Mouse (Mus musculus) forebrain, embryonic 12.5 days (tissue): ENCODE data around the gene Ccnf. TPM values are rescaled to one million over a fixed set of nuclear protein-coding genes. Genes with fewer than 3 reads are reported as not detected.

ENCODE experiments used
- ATAC-seq: fragments of 200-750 bp; cut with Nextera tagmentation; 2 replicates; pipeline ENCODE4 v1.8.0; 2017; ENCODE audit warnings: moderate TSS enrichment; ENCODE audit not compliant: low FRiP score
- H3K27ac ChIP-seq: fragments of 300-500 bp; sonication (generic); 2 replicates; pipeline ENCODE4 v1.5.1; 2016; ENCODE audit warnings: mild to moderate bottlenecking
- H3K27me3 ChIP-seq: fragments of 300-500 bp; sonication (generic); 2 replicates; pipeline ENCODE4 v1.6.1; 2016; ENCODE audit warnings: mild to moderate bottlenecking
- H3K36me3 ChIP-seq: fragments of 300-500 bp; sonication (generic); replicated peaks from 2 replicates; pipeline ENCODE4 v1.6.1; 2016; ENCODE audit warnings: mild to moderate bottlenecking
- H3K4me1 ChIP-seq: fragments of 300-500 bp; sonication (generic); 2 replicates; pipeline ENCODE4 v1.6.1; 2016
- H3K4me2 ChIP-seq: fragments of 300-500 bp; sonication (generic); 2 replicates; pipeline ENCODE4 v1.6.1; 2016; ENCODE audit warnings: mild to moderate bottlenecking, moderate library complexity
- H3K4me3 ChIP-seq: fragments of 300-500 bp; sonication (generic); replicated peaks from 2 replicates; pipeline ENCODE4 v1.5.1; 2016; ENCODE audit warnings: mild to moderate bottlenecking
- H3K9ac ChIP-seq: fragments of 300-500 bp; sonication (generic); 2 replicates; pipeline ENCODE4 v1.6.1; 2016; ENCODE audit warnings: mild to moderate bottlenecking
- H3K9me3 ChIP-seq: fragments of 300-500 bp; sonication (generic); 2 replicates; pipeline ENCODE4 v1.6.1; 2016
- WGBS: fragments of 180-500 bp; shearing (Covaris S2); methylation state at CpG from one replicate; pipeline ENCODE4 v1.1.7; 2016; 5-methylcytosine and 5-hydroxymethylcytosine counted together
- polyA plus RNA-seq: library from polyadenylated mRNA; unstranded; fragments of >200 nt; fragmentation: Nextera tagmentation; extraction: Ambion mirVana; gene quantifications from 2 replicates; pipeline ENCODE4 v1.2.1, GENCODE M21; 2016

Ccnf gene
- polyA plus RNA-seq, 1 experiment from 2014 or later: 95.6 TPM

GRCm38 (mm10) chr17:24252329-24252728 lies 1.0 kb upstream of the Ccnf start:
- no peaks in the 10 kb centered on the region for H3K9me3 ChIP-seq
- H3K4me3 ChIP-seq: no peak overlapping the region
- H3K27me3 ChIP-seq: no peaks in the 10 kb centered on the region
- H3K4me1 ChIP-seq: peaks cover 14% of the 10 kb centered on the region
- H3K27ac ChIP-seq: 0 out of 2 replicates have a peak overlapping the region, but pooled peaks have one; percentile 85
- no peak overlapping the region for H3K9ac ChIP-seq
- no peak overlapping the region for H3K4me2 ChIP-seq
- 92% methylated on average over 2 of the region's 2 CpGs for WGBS
- peaks cover 16% of the 10 kb centered on the region for H3K36me3 ChIP-seq
- ATAC-seq: no peak

GRCm38 (mm10) chr17:24250988-24251319 lies 330 bp downstream of the Ccnf start:
- Histone ChIP-seq H3K27me3 (no peaks in the 10 kb centered on the region), H3K4me2 (peak overlapping the region; percentile 71), H3K27ac (peak overlapping the region; percentile 76), H3K9me3 (no peaks in the 10 kb centered on the region), H3K4me1 (peaks cover 14% of the 10 kb centered on the region), H3K4me3 (peak overlapping the region; percentile 78), H3K9ac (peak overlapping the region; percentile 85), H3K36me3 (peaks cover 29% of the 10 kb centered on the region)
- WGBS: under 1% methylated on average over 32 of the region's 32 CpGs
- ATAC-seq: no peak

- Histone ChIP-seq H3K9ac (no peak overlapping the region), H3K4me1 (peaks cover 14% of the 10 kb centered on the region), H3K4me2 (no peak overlapping the region; the same call in 1 of the 2 replicates), H3K4me3 (no peak overlapping the region), H3K27ac (no peak overlapping the region), H3K9me3 (peaks cover 7% of the 10 kb centered on the region; the same call in 1 of the 2 replicates), H3K27me3 (no peaks in the 10 kb centered on the region), H3K36me3 (peaks cover 47% of the 10 kb centered on the region)
- WGBS: 98% methylated on average over 2 of the region's 2 CpGs
- ATAC-seq: no peak
Measured at GRCm38 (mm10) chr17:24248641-24249040, 2.6 kb downstream of the Ccnf start.

- H3K9ac ChIP-seq: no peak overlapping the region
- no peak for ATAC-seq
- 95% methylated on average over 8 of the region's 8 CpGs for WGBS
- H3K9me3 ChIP-seq: peaks cover 7% of the 10 kb centered on the region; the same call in 1 of the 2 replicates
- H3K4me2 ChIP-seq: no peak overlapping the region
- no peaks in the 10 kb centered on the region for H3K4me1 ChIP-seq
- no peaks in the 10 kb centered on the region for H3K27me3 ChIP-seq
- H3K4me3 ChIP-seq: no peak overlapping the region
- peaks cover 92% of the 10 kb centered on the region for H3K36me3 ChIP-seq
- H3K27ac ChIP-seq: no peak overlapping the region
Measured at GRCm38 (mm10) chr17:24244061-24244460, 7.2 kb downstream of the Ccnf start.

GRCm38 (mm10) chr17:24243311-24243969 lies 7.8 kb downstream of the Ccnf start:
- no peak for ATAC-seq

GRCm38 (mm10) chr17:24236921-24237320 lies 14.4 kb downstream of the Ccnf start:
- no peak overlapping the region for H3K27ac ChIP-seq
- no peak for ATAC-seq
- peaks cover 100% of the 10 kb centered on the region for H3K36me3 ChIP-seq
- H3K9ac ChIP-seq: no peak overlapping the region
- H3K4me3 ChIP-seq: no peak overlapping the region
- no peak overlapping the region for H3K4me2 ChIP-seq
- no peaks in the 10 kb centered on the region for H3K9me3 ChIP-seq
- H3K4me1 ChIP-seq: no peaks in the 10 kb centered on the region
- WGBS: 96% methylated on average over 7 of the region's 7 CpGs
- H3K27me3 ChIP-seq: no peaks in the 10 kb centered on the region

More at GRCm38 (mm10) chr17:24243311-24243969, 7.8 kb downstream of the Ccnf start:
- Histone ChIP-seq H3K27me3 (no peaks in the 10 kb centered on the region), H3K4me3 (no peak overlapping the region), H3K36me3 (peaks cover 92% of the 10 kb centered on the region), H3K9ac (no peak overlapping the region), H3K4me1 (no peaks in the 10 kb centered on the region), H3K9me3 (peaks cover 7% of the 10 kb centered on the region; the same call in 1 of the 2 replicates), H3K27ac (no peak overlapping the region), H3K4me2 (no peak overlapping the region)
- 88% methylated on average over 4 of the region's 4 CpGs for WGBS

GRCm38 (mm10) chr17:24236479-24236878 lies 14.8 kb downstream of the Ccnf start:
- no peaks in the 10 kb centered on the region for H3K4me1 ChIP-seq
- H3K36me3 ChIP-seq: peaks cover 100% of the 10 kb centered on the region
- H3K27me3 ChIP-seq: no peaks in the 10 kb centered on the region
- no peak overlapping the region for H3K27ac ChIP-seq
- no peak overlapping the region for H3K9ac ChIP-seq
- no peaks in the 10 kb centered on the region for H3K9me3 ChIP-seq
- ATAC-seq: no peak
- 100% methylated on average over 1 of the region's 1 CpGs for WGBS
- no peak overlapping the region for H3K4me2 ChIP-seq
- H3K4me3 ChIP-seq: no peak overlapping the region

GRCm38 (mm10) chr17:24227941-24228340 lies 23.3 kb downstream of the Ccnf start:
- Histone ChIP-seq H3K4me3 (no peak overlapping the region), H3K36me3 (peaks cover 98% of the 10 kb centered on the region), H3K27ac (no peak overlapping the region), H3K4me2 (no peak overlapping the region), H3K9me3 (no peaks in the 10 kb centered on the region), H3K4me1 (no peaks in the 10 kb centered on the region), H3K27me3 (no peaks in the 10 kb centered on the region), H3K9ac (no peak overlapping the region)
- no peak for ATAC-seq
- 91% methylated on average over 7 of the region's 7 CpGs for WGBS

- H3K4me2 ChIP-seq: no peak overlapping the region
Measured at GRCm38 (mm10) chr17:24226721-24227120, 24.6 kb downstream of the Ccnf start.

GRCm38 (mm10) chr17:24225851-24226250 lies 25.4 kb downstream of the Ccnf start:
- H3K36me3 ChIP-seq: peaks cover 82% of the 10 kb centered on the region
- no peaks in the 10 kb centered on the region for H3K27me3 ChIP-seq
- peaks cover 4% of the 10 kb centered on the region; the same call in 1 of the 2 replicates for H3K4me1 ChIP-seq
- H3K9ac ChIP-seq: no peak overlapping the region
- H3K4me2 ChIP-seq: no peak overlapping the region
- 92% methylated on average over 5 of the region's 5 CpGs for WGBS
- no peak overlapping the region for H3K27ac ChIP-seq
- H3K4me3 ChIP-seq: no peak overlapping the region
- no peak for ATAC-seq
- H3K9me3 ChIP-seq: no peaks in the 10 kb centered on the region

More at GRCm38 (mm10) chr17:24226721-24227120, 24.6 kb downstream of the Ccnf start:
- no peak overlapping the region for H3K9ac ChIP-seq
- no peaks in the 10 kb centered on the region for H3K4me1 ChIP-seq
- peaks cover 91% of the 10 kb centered on the region for H3K36me3 ChIP-seq
- WGBS: 93% methylated on average over 8 of the region's 8 CpGs
- ATAC-seq: no peak
- H3K27me3 ChIP-seq: no peaks in the 10 kb centered on the region
- H3K4me3 ChIP-seq: no peak overlapping the region
- H3K9me3 ChIP-seq: no peaks in the 10 kb centered on the region
- H3K27ac ChIP-seq: no peak overlapping the region

GRCm38 (mm10) chr17:24224741-24225140 lies 26.5 kb downstream of the Ccnf start:
- 90% methylated on average over 10 of the region's 10 CpGs for WGBS
- Histone ChIP-seq H3K4me3 (no peak overlapping the region), H3K4me2 (no peak overlapping the region), H3K27ac (no peak overlapping the region), H3K27me3 (no peaks in the 10 kb centered on the region), H3K9ac (no peak overlapping the region), H3K4me1 (peaks cover 9% of the 10 kb centered on the region), H3K36me3 (peaks cover 71% of the 10 kb centered on the region), H3K9me3 (no peaks in the 10 kb centered on the region)
- ATAC-seq: no peak

- H3K27ac ChIP-seq: no peak overlapping the region
- no peak for ATAC-seq
- no peak overlapping the region for H3K4me3 ChIP-seq
- H3K4me1 ChIP-seq: peaks cover 18% of the 10 kb centered on the region
- H3K27me3 ChIP-seq: no peaks in the 10 kb centered on the region
- WGBS: 88% methylated on average over 5 of the region's 5 CpGs
- no peak overlapping the region for H3K9ac ChIP-seq
- H3K9me3 ChIP-seq: no peaks in the 10 kb centered on the region
- no peak overlapping the region for H3K4me2 ChIP-seq
- H3K36me3 ChIP-seq: peaks cover 61% of the 10 kb centered on the region
Measured at GRCm38 (mm10) chr17:24223513-24223912, 27.8 kb downstream of the Ccnf start.

- peaks cover 18% of the 10 kb centered on the region for H3K4me1 ChIP-seq
- no peak overlapping the region for H3K4me2 ChIP-seq
- peaks cover 61% of the 10 kb centered on the region for H3K36me3 ChIP-seq
- WGBS: 88% methylated on average over 6 of the region's 6 CpGs
- no peak overlapping the region for H3K27ac ChIP-seq
- H3K9ac ChIP-seq: no peak overlapping the region
- no peak overlapping the region for H3K4me3 ChIP-seq
- H3K27me3 ChIP-seq: no peaks in the 10 kb centered on the region
- no peaks in the 10 kb centered on the region for H3K9me3 ChIP-seq
- ATAC-seq: no peak
Measured at GRCm38 (mm10) chr17:24222653-24223052, 28.6 kb downstream of the Ccnf start.
